Mouse (Mus musculus): Measurements from ENCODE around the gene Gm11937.
"Not testable (repeated sequence)": the region's sequence is repeated elsewhere in the genome, so short reads cannot be mapped to it uniquely, and the experiment has no call there.

The Gm11937 gene

DNA sequence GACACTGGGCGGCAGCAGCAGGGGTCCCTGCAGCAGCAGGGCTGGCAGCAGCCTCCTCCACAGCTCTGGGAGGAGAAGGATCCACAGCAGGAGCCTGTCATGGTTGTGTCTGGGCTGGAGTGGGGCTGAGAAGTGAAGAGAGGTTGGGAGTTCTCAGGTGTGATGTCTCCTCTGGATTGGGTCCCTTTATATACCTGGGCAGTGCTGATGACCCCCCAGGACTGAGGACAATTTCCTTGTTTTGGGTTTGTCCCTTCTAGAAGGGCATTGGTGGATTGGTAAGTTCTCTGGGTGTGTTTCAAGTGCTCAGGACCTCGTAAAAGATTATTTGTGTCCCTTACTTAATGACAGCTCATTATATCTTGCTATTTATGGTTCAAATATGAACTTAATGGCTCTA, at the start of gene Gm11937:
TSS of gene Gm11937 (minus strand) at position 101 of the 400 bp plus-strand sequence.
- not testable (repeated sequence) for H3K27me3 ChIP-seq (ENCODE audit: insufficient read depth, low read length); H3K36me3 ChIP-seq (ENCODE audit: insufficient read depth, low read length); H3K4me3 ChIP-seq (replicated peaks; ENCODE audit: low read length); H3K9me3 ChIP-seq (ENCODE audit: low read length); H3K4me1 ChIP-seq (replicated peaks; ENCODE audit: low read depth, low read length)

- Histone ChIP-seq H3K27me3 (ENCODE audit: insufficient read depth, low read length) (no peaks in the 10 kb centered on the region), H3K4me1 (replicated peaks; ENCODE audit: low read depth, low read length) (peaks cover 32% of the 10 kb centered on the region), H3K9me3 (ENCODE audit: low read length) (no peaks in the 10 kb centered on the region), H3K4me3 (replicated peaks; ENCODE audit: low read length) (no peak overlapping the region), H3K36me3 (ENCODE audit: insufficient read depth, low read length) (no peaks in the 10 kb centered on the region)
- TF ChIP-seq NANOG (IDR thresholded peaks at IDR 0.05; ENCODE audit: borderline replicate concordance, low read length) (no peak), POU5F1 (IDR thresholded peaks at IDR 0.05; ENCODE audit: borderline replicate concordance, low read length) (no peak), CTCF (conservative IDR thresholded peaks at IDR 0.05; ENCODE audit: low read length) (no peak)
Observed at GRCm38 (mm10) chr11:99659256-99659655, 49.3 kb upstream of the Gm11937 start.

GRCm38 (mm10) chr11:99658467-99659010, 48.5 kb upstream of the Gm11937 start, which contains the start of gene Gm11563:
TSS of gene Gm11563 (minus strand) at chr11:99658960.
- H3K4me1 ChIP-seq (replicated peaks; ENCODE audit: low read depth, low read length) = peaks cover 32% of the 10 kb centered on the region
- H3K4me3 ChIP-seq (replicated peaks; ENCODE audit: low read length) = not testable (repeated sequence)

GRCm38 (mm10) chr11:99657051-99657450, 47.1 kb upstream of the Gm11937 start:
- Histone ChIP-seq H3K4me1 (replicated peaks; ENCODE audit: low read depth, low read length) (peaks cover 32% of the 10 kb centered on the region), H3K36me3 (ENCODE audit: insufficient read depth, low read length) (no peaks in the 10 kb centered on the region), H3K4me3 (replicated peaks; ENCODE audit: low read length) (no peak overlapping the region), H3K9me3 (ENCODE audit: low read length) (no peaks in the 10 kb centered on the region), H3K27me3 (ENCODE audit: insufficient read depth, low read length) (no peaks in the 10 kb centered on the region)
- TF ChIP-seq CTCF (conservative IDR thresholded peaks at IDR 0.05; ENCODE audit: low read length) (no peak), POU5F1 (IDR thresholded peaks at IDR 0.05; ENCODE audit: borderline replicate concordance, low read length) (no peak), NANOG (IDR thresholded peaks at IDR 0.05; ENCODE audit: borderline replicate concordance, low read length) (no peak)

More at GRCm38 (mm10) chr11:99658467-99659010, 48.5 kb upstream of the Gm11937 start, which contains the start of gene Gm11563:
- not testable (repeated sequence) for H3K27me3 ChIP-seq (ENCODE audit: insufficient read depth, low read length); H3K9me3 ChIP-seq (ENCODE audit: low read length); H3K36me3 ChIP-seq (ENCODE audit: insufficient read depth, low read length)

GRCm38 (mm10) chr11:99650136-99650535, 40.1 kb upstream of the Gm11937 start, which contains the start of gene Gm11555:
TSS of gene Gm11555 (minus strand) at chr11:99650236.
- H3K36me3 ChIP-seq (ENCODE audit: insufficient read depth, low read length) = no peaks in the 10 kb centered on the region
- H3K27me3 ChIP-seq (ENCODE audit: insufficient read depth, low read length) = no peaks in the 10 kb centered on the region

DNA sequence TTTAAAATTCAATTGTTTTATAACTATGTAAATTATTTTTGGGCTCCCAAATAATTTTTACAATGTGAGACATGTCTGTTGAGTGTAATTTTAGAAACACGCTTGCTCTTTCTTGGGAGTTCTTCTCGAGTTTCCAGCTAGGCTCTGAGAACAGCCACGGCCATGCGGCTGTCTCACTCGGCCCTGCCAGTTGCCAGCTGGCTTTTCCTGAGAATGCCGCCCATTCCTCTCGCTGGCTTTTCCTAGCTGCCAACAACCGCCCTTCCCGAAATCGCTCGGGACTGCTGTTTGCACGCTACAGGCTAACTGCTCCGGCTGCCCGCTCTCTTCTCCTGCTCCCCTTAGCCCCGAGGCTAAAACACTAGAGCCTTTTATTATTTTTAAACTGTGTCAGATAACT, 36.5 kb upstream of the Gm11937 start:
- no peaks in the 10 kb centered on the region for H3K4me1 ChIP-seq (replicated peaks; ENCODE audit: low read depth, low read length)
- H3K27me3 ChIP-seq (ENCODE audit: insufficient read depth, low read length) = no peaks in the 10 kb centered on the region
- no peaks in the 10 kb centered on the region for H3K9me3 ChIP-seq (ENCODE audit: low read length)
- no peak overlapping the region for H3K4me3 ChIP-seq (replicated peaks; ENCODE audit: low read length)
- no peak for TF ChIP-seq CTCF (conservative IDR thresholded peaks at IDR 0.05; ENCODE audit: low read length)
- TF ChIP-seq POU5F1 (IDR thresholded peaks at IDR 0.05; ENCODE audit: borderline replicate concordance, low read length) = no peak
- TF ChIP-seq NANOG (IDR thresholded peaks at IDR 0.05; ENCODE audit: borderline replicate concordance, low read length) = no peak
- H3K36me3 ChIP-seq (ENCODE audit: insufficient read depth, low read length) = no peaks in the 10 kb centered on the region

More at GRCm38 (mm10) chr11:99650136-99650535, 40.1 kb upstream of the Gm11937 start, which contains the start of gene Gm11555:
- no peak for TF ChIP-seq CTCF (conservative IDR thresholded peaks at IDR 0.05; ENCODE audit: low read length)
- no peak for TF ChIP-seq NANOG (IDR thresholded peaks at IDR 0.05; ENCODE audit: borderline replicate concordance, low read length)
- no peak for TF ChIP-seq POU5F1 (IDR thresholded peaks at IDR 0.05; ENCODE audit: borderline replicate concordance, low read length)
- Histone ChIP-seq H3K4me1 (replicated peaks; ENCODE audit: low read depth, low read length) (no peaks in the 10 kb centered on the region), H3K4me3 (replicated peaks; ENCODE audit: low read length) (no peak within 1 kb of the TSS), H3K9me3 (ENCODE audit: low read length) (no peaks in the 10 kb centered on the region)

GRCm38 (mm10) chr11:99644351-99644750, 34.4 kb upstream of the Gm11937 start:
- TF ChIP-seq CTCF (conservative IDR thresholded peaks at IDR 0.05; ENCODE audit: low read length) (no peak), POU5F1 (IDR thresholded peaks at IDR 0.05; ENCODE audit: borderline replicate concordance, low read length) (no peak), NANOG (IDR thresholded peaks at IDR 0.05; ENCODE audit: borderline replicate concordance, low read length) (no peak)
- Histone ChIP-seq H3K4me3 (replicated peaks; ENCODE audit: low read length) (no peak overlapping the region), H3K27me3 (ENCODE audit: insufficient read depth, low read length) (no peaks in the 10 kb centered on the region), H3K9me3 (ENCODE audit: low read length) (no peaks in the 10 kb centered on the region), H3K36me3 (ENCODE audit: insufficient read depth, low read length) (no peaks in the 10 kb centered on the region), H3K4me1 (replicated peaks; ENCODE audit: low read depth, low read length) (no peaks in the 10 kb centered on the region)

GRCm38 (mm10) chr11:99643635-99644139, 33.7 kb upstream of the Gm11937 start, which contains the start of gene Krtap4-7:
TSS of gene Krtap4-7 (minus strand) at chr11:99644089.
- not testable (repeated sequence) for H3K27me3 ChIP-seq (ENCODE audit: insufficient read depth, low read length); H3K4me1 ChIP-seq (replicated peaks; ENCODE audit: low read depth, low read length); H3K4me3 ChIP-seq (replicated peaks; ENCODE audit: low read length); H3K9me3 ChIP-seq (ENCODE audit: low read length); H3K36me3 ChIP-seq (ENCODE audit: insufficient read depth, low read length)

GRCm38 (mm10) chr11:99640926-99641325, 30.9 kb upstream of the Gm11937 start:
- no peaks in the 10 kb centered on the region for H3K9me3 ChIP-seq (ENCODE audit: low read length)
- TF ChIP-seq CTCF (conservative IDR thresholded peaks at IDR 0.05; ENCODE audit: low read length) = no peak
- TF ChIP-seq POU5F1 (IDR thresholded peaks at IDR 0.05; ENCODE audit: borderline replicate concordance, low read length) = no peak
- TF ChIP-seq NANOG (IDR thresholded peaks at IDR 0.05; ENCODE audit: borderline replicate concordance, low read length) = no peak

More at GRCm38 (mm10) chr11:99640926-99641325, 30.9 kb upstream of the Gm11937 start:
- H3K4me3 ChIP-seq (replicated peaks; ENCODE audit: low read length) = no peak overlapping the region
- no peaks in the 10 kb centered on the region for H3K27me3 ChIP-seq (ENCODE audit: insufficient read depth, low read length)
- H3K36me3 ChIP-seq (ENCODE audit: insufficient read depth, low read length) = no peaks in the 10 kb centered on the region
- no peaks in the 10 kb centered on the region for H3K4me1 ChIP-seq (replicated peaks; ENCODE audit: low read depth, low read length)
